Mouse (Mus musculus) embryo, embryonic 11.5 days (tissue): Measurements from ENCODE around the gene Stat2.
"Not testable (repeated sequence)": the region's sequence is repeated elsewhere in the genome, so short reads cannot be mapped to it uniquely, and the experiment has no call there.

Experiments
- DNase-seq: peaks from one replicate; pipeline ENCODE4 v3.0.0-alpha.2; 2012; ENCODE audit warnings: low read depth, low spot score

Gene Stat2

GRCm38 (mm10) chr10:128258953-128259352, 11.4 kb upstream of the Stat2 start:
- no peak for DNase-seq

- no peak for DNase-seq
These were observed 10.4 kb upstream of the Stat2 start for GRCm38 (mm10) chr10:128259946-128260345.

GRCm38 (mm10) chr10:128260376-128260775, 10.0 kb upstream of the Stat2 start:
- not testable (repeated sequence) for DNase-seq

GRCm38 (mm10) chr10:128262300-128262699, 8.1 kb upstream of the Stat2 start:
- no peak for DNase-seq

GRCm38 (mm10) chr10:128263393-128264310, 6.7 kb upstream of the Stat2 start:
- DNase-seq: no peak

GRCm38 (mm10) chr10:128268371-128268770, 2.0 kb upstream of the Stat2 start, which contains the start of gene Apof:
Apof (plus strand) TSS chr10:128268671.
- DNase-seq: no peak

- no peak for DNase-seq
These were observed 1.0 kb upstream of the Stat2 start for GRCm38 (mm10) chr10:128269206-128269910.

GRCm38 (mm10) chr10:128270866-128271265, 507 bp downstream of the Stat2 start:
- no peak for DNase-seq

- no peak for DNase-seq
These were observed 1.5 kb downstream of the Stat2 start for GRCm38 (mm10) chr10:128271883-128272282.

- not testable (repeated sequence) for DNase-seq
These were observed 2.6 kb downstream of the Stat2 start for GRCm38 (mm10) chr10:128272819-128273439.

- DNase-seq: not testable (repeated sequence)
These were observed 5.0 kb downstream of the Stat2 start for GRCm38 (mm10) chr10:128275374-128275773.

- no peak for DNase-seq
These were observed 7.8 kb downstream of the Stat2 start for GRCm38 (mm10) chr10:128278158-128278557.

- DNase-seq: no peak
These were observed 10.6 kb downstream of the Stat2 start for GRCm38 (mm10) chr10:128280943-128281342.

GRCm38 (mm10) chr10:128281682-128282081, 11.3 kb downstream of the Stat2 start:
- no peak for DNase-seq

- DNase-seq: no peak
These were observed 12.6 kb downstream of the Stat2 start for GRCm38 (mm10) chr10:128282886-128283450.

- peak; percentile 65 for DNase-seq
These were observed 13.5 kb downstream of the Stat2 start for GRCm38 (mm10) chr10:128283604-128284579.

- not testable (repeated sequence) for DNase-seq
These were observed 20.2 kb downstream of the Stat2 start for GRCm38 (mm10) chr10:128290594-128290993.

- no peak for DNase-seq
These were observed 26.2 kb downstream of the Stat2 start for GRCm38 (mm10) chr10:128296370-128297090.

- DNase-seq: no peak
These were observed 26.9 kb downstream of the Stat2 start for GRCm38 (mm10) chr10:128297221-128297620.

GRCm38 (mm10) chr10:128297622-128298021, 27.3 kb downstream of the Stat2 start:
- DNase-seq: no peak
